Comparison of ENCODE assay signal across 8 mouse cellular contexts in genomic region chr1:55193316-55193715, GRCm38 (mm10). TPM values are rescaled to one million over a fixed set of nuclear protein-coding genes. Genes with fewer than 3 reads are reported as not detected.
DNase-seq lines count a peak whose midpoint lies in the region; ATAC-seq and TF ChIP-seq lines count a peak whose summit lies in the region.

No protein-coding gene starts in this region.

- H3K4me2 ChIP-seq in heart, embryonic 14.5 days (ENCODE audit: low read length): no peak overlapping the region; the same call in 1 of the 2 replicates
- H3K4me2 ChIP-seq in kidney, postnatal 0 days (ENCODE audit: low read length): no peak overlapping the region
- H3K4me2 ChIP-seq in midbrain, embryonic 12.5 days (replicated peaks): no peak overlapping the region

- no peak for TF ChIP-seq CTCF in gastrocnemius, adult 2 months (IDR thresholded peaks at IDR 0.05)
- no peak for TF ChIP-seq CTCF in kidney, postnatal 0 days (IDR thresholded peaks at IDR 0.05; ENCODE audit: low read depth)
- TF ChIP-seq CTCF in cerebellum, adult 2 months (IDR thresholded peaks at IDR 0.05; ENCODE audit: borderline replicate concordance, insufficient read depth, low read depth, low read length): no peak

- H3K9me3 ChIP-seq in heart, embryonic 14.5 days (ENCODE audit: control insufficient read depth, low read length): no peaks in the 10 kb centered on the region
- H3K9me3 ChIP-seq in kidney, postnatal 0 days (replicated peaks; ENCODE audit: low read length): no peaks in the 10 kb centered on the region
- no peaks in the 10 kb centered on the region for H3K9me3 ChIP-seq in midbrain, embryonic 12.5 days

- peaks cover 11 to 18% of the 10 kb centered on the region in 2 experiments; a peak in 3 of 4 replicates for H3K4me1 ChIP-seq in heart, embryonic 14.5 days (ENCODE audit: control insufficient read depth in 2 of 2, insufficient read depth in 2 of 2, low read length in 2 of 2)
- 0 out of 2 replicates have a peak, but pooled peaks cover 5% of the 10 kb centered on the region for H3K4me1 ChIP-seq in kidney, postnatal 0 days (replicated peaks; ENCODE audit: insufficient read depth, low read length)
- peaks cover 34% of the 10 kb centered on the region for H3K4me1 ChIP-seq in midbrain, embryonic 12.5 days
- no peaks in the 10 kb centered on the region; the same call in 1 of the 2 replicates for H3K4me1 ChIP-seq in cerebellum, adult 2 months (ENCODE audit: control insufficient read depth, insufficient read depth, low read length)

- peak; percentile 53 for DNase-seq in gastrocnemius, adult 2 months
- no peak for DNase-seq in gastrocnemius, adult 18-20 months (ENCODE audit: low spot score)
- peak; percentile 43 for DNase-seq in embryo, embryonic 11.5 days (ENCODE audit: low read depth, low spot score)
- peak; percentile 71 for DNase-seq in kidney, postnatal 0 days (ENCODE audit: low spot score)
- DNase-seq in cerebellum, adult 2 months: no peak
- DNase-seq in thymus, postnatal 25 days: no peak

- intact Hi-C loops in gastrocnemius, adult 2 months (cut with DNase I): no loop called here

- ATAC-seq in heart, embryonic 14.5 days (ENCODE audit: insufficient number of reproducible peaks, insufficient read depth, low FRiP score, low read depth): peak; percentile 54; the same call in 1 of the 2 replicates
- peak; percentile 61; the same call in 1 of the 2 replicates for ATAC-seq in kidney, postnatal 0 days (replicated peaks; ENCODE audit: low FRiP score, low read depth)
- ATAC-seq in midbrain, embryonic 12.5 days (ENCODE audit: low FRiP score, low read depth): no peak; the same call in 1 of the 2 replicates

- no peak overlapping the region for H3K9ac ChIP-seq in heart, embryonic 14.5 days (ENCODE audit: low read length)
- no peak overlapping the region for H3K9ac ChIP-seq in kidney, postnatal 0 days (ENCODE audit: low read depth, low read length)
- H3K9ac ChIP-seq in midbrain, embryonic 12.5 days (replicated peaks): no peak overlapping the region

- WGBS in heart, embryonic 14.5 days: 25% methylated on average over 2 of the region's 2 CpGs
- 37% methylated on average over 2 of the region's 2 CpGs for WGBS in kidney, postnatal 0 days
- WGBS in midbrain, embryonic 12.5 days: 38% methylated on average over 2 of the region's 2 CpGs
- 41% methylated on average over 2 of the region's 2 CpGs for WGBS in cerebellum, adult 2 months

- peak overlapping the region; percentile 20; the same call in 1 of the 2 replicates for H3K27ac ChIP-seq in gastrocnemius, adult 2 months
- H3K27ac ChIP-seq in heart, embryonic 14.5 days (replicated peaks in 1 of 2; ENCODE audit: control insufficient read depth in 1 of 2, insufficient read depth in 1 of 2, low read depth in 2 of 2, low read length in 2 of 2): peak overlapping the region; percentile 64 to 68
- H3K27ac ChIP-seq in kidney, postnatal 0 days: peak overlapping the region; percentile 42; the same call in 1 of the 2 replicates
- 0 out of 2 replicates have a peak overlapping the region, but pooled peaks have one; percentile 56 for H3K27ac ChIP-seq in midbrain, embryonic 12.5 days (replicated peaks)
- H3K27ac ChIP-seq in cerebellum, adult 2 months (ENCODE audit: insufficient read depth, low read length): no peak overlapping the region

- no peaks in the 10 kb centered on the region for H3K27me3 ChIP-seq in heart, embryonic 14.5 days (ENCODE audit: control insufficient read depth, insufficient read depth, low read length)
- H3K27me3 ChIP-seq in kidney, postnatal 0 days (ENCODE audit: insufficient read depth, low read length): no peaks in the 10 kb centered on the region
- peaks cover 14% of the 10 kb centered on the region for H3K27me3 ChIP-seq in midbrain, embryonic 12.5 days
- H3K27me3 ChIP-seq in cerebellum, adult 2 months (ENCODE audit: control insufficient read depth, insufficient read depth, low read length): no peaks in the 10 kb centered on the region

- no peak overlapping the region for H3K4me3 ChIP-seq in gastrocnemius, adult 2 months
- no peak overlapping the region for H3K4me3 ChIP-seq in heart, embryonic 14.5 days (ENCODE audit: control insufficient read depth in 1 of 2, insufficient read depth in 1 of 2, low read depth in 1 of 2, low read length in 2 of 2)
- H3K4me3 ChIP-seq in kidney, postnatal 0 days (replicated peaks; ENCODE audit: low read depth, low read length): no peak overlapping the region
- no peak overlapping the region for H3K4me3 ChIP-seq in midbrain, embryonic 12.5 days
- H3K4me3 ChIP-seq in cerebellum, adult 2 months (replicated peaks; ENCODE audit: insufficient read depth, low read depth, low read length): no peak overlapping the region

- H3K36me3 ChIP-seq in heart, embryonic 14.5 days (ENCODE audit: control insufficient read depth, insufficient read depth, low read length): no peaks in the 10 kb centered on the region
- H3K36me3 ChIP-seq in kidney, postnatal 0 days (ENCODE audit: insufficient read depth, low read length): no peaks in the 10 kb centered on the region
- H3K36me3 ChIP-seq in midbrain, embryonic 12.5 days: no peaks in the 10 kb centered on the region

- no peak for TF ChIP-seq POLR2A in cerebellum, adult 2 months (IDR thresholded peaks at IDR 0.05; ENCODE audit: borderline replicate concordance, insufficient read depth, low read length)

RNA-seq across cellular contexts. Expression of gene Rftn2, which starts 33.3 kb away (rescaled TPM):
- 1 to 10 TPM; 3.3 to 4.9 TPM for total RNA-seq in gastrocnemius, adult 2 months (2021)
- total RNA-seq in gastrocnemius, adult 18-20 months (2021): 1 to 10 TPM; 2.4 to 3.3 TPM
- polyA plus RNA-seq in heart, embryonic 14.5 days (2014; fragmentation: Nextera tagmentation; extraction: Ambion mirVana): 8.2 and 9.2 TPM in 2 replicates
- 7.0 TPM in 2 replicates for polyA plus RNA-seq in kidney, postnatal 0 days (2015; fragmentation: Nextera tagmentation; extraction: Ambion mirVana)
- 8.3 and 8.9 TPM in 2 replicates for polyA plus RNA-seq in midbrain, embryonic 12.5 days (2016; fragmentation: Nextera tagmentation; extraction: Ambion mirVana)
- 16.9 and 17.1 TPM in 2 replicates for polyA plus RNA-seq in cerebellum, adult 2 months (2012; rRNA removed)

RNA-seq across cellular contexts. Expression of gene Mars2, which starts 43.7 kb away (rescaled TPM):
- total RNA-seq in gastrocnemius, adult 2 months (2021): 1 to 10 TPM; 2.8 to 3.6 TPM
- total RNA-seq in gastrocnemius, adult 18-20 months (2021): 1 to 10 TPM; 2.5 TPM
- polyA plus RNA-seq in heart, embryonic 14.5 days (2014; fragmentation: Nextera tagmentation; extraction: Ambion mirVana): 3.6 TPM in 2 replicates
- 1.8 and 2.0 TPM in 2 replicates for polyA plus RNA-seq in kidney, postnatal 0 days (2015; fragmentation: Nextera tagmentation; extraction: Ambion mirVana)
- 4.0 TPM in 2 replicates for polyA plus RNA-seq in midbrain, embryonic 12.5 days (2016; fragmentation: Nextera tagmentation; extraction: Ambion mirVana)
- 3.8 and 4.2 TPM in 2 replicates for polyA plus RNA-seq in cerebellum, adult 2 months (2012; rRNA removed)

Comparison
In these comparisons a context has a peak if more than half of its experiments do, and no peak if none do; other contexts are left out.
1. DNase-seq: peak in gastrocnemius, adult 2 months (single experiment), embryo, embryonic 11.5 days (single experiment) and kidney, postnatal 0 days (single experiment); none in gastrocnemius, adult 18-20 months (single experiment), cerebellum, adult 2 months (0 of 2) and thymus, postnatal 25 days (single experiment).